Mouse (Mus musculus) layer of hippocampus, adult 8-10 months (tissue): ENCODE data around the gene Bcl2l2. TPM values are rescaled to one million over a fixed set of nuclear protein-coding genes. Genes with fewer than 3 reads are reported as not detected.

Experiments used
- DNase-seq, 2 experiments: peaks; one replicate each; pipeline ENCODE4 v3.0.0; 2022; ENCODE audit warnings: low spot score in 2 of 2
- total RNA-seq, 4 experiments: library from RNA; stranded (reverse); gene quantifications; 2 replicates each; pipeline ENCODE4 v1.2.4; 2022

Bcl2l2 gene
- 100 to 1,000 TPM; 117 to 125 (median 121) TPM for total RNA-seq

- DNase-seq, result peak in 1 of 2 experiments; percentile 60
These were observed at the start of gene Bcl2l2, which contains the start of gene Gm20521 for GRCm38 (mm10) chr14:54883154-54884021. Gene Bcl2l2 (plus strand): TSS chr14:54883377. Gene Gm20521 (plus strand): TSS chr14:54883441.

GRCm38 (mm10) chr14:54843461-54843860 is 39.7 kb upstream of the Bcl2l2 start:
- DNase-seq, result no peak

DNA sequence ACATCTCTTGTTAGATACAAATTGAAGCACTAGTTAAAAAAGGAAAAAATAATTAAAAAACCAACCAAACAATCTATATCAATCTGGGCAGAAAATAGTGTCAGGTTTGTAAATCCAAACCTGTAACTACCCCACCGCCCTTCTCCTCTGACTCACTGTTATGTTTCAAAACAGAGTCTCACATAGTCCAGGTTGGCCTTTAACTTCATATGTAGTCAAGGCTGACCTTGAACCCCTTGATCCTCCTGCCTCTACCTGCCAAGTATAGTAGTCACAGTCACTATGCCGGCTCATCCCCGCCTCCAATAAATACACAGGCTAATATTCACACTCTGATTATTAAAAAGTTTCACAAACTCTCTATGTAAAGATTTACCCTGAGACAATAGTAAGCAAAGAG is 27.5 kb upstream of the Bcl2l2 start:
- DNase-seq, result no peak

GRCm38 (mm10) chr14:54856703-54857102 is 26.5 kb upstream of the Bcl2l2 start:
- no peak for DNase-seq

GRCm38 (mm10) chr14:54857891-54858290 is 25.3 kb upstream of the Bcl2l2 start:
- no peak for DNase-seq

GRCm38 (mm10) chr14:54860511-54860910 is 22.7 kb upstream of the Bcl2l2 start:
- peak in 1 of 2 experiments; percentile 65 for DNase-seq

GRCm38 (mm10) chr14:54863501-54864312 is 19.5 kb upstream of the Bcl2l2 start:
- peak; percentile 88 to 93 for DNase-seq

DNA sequence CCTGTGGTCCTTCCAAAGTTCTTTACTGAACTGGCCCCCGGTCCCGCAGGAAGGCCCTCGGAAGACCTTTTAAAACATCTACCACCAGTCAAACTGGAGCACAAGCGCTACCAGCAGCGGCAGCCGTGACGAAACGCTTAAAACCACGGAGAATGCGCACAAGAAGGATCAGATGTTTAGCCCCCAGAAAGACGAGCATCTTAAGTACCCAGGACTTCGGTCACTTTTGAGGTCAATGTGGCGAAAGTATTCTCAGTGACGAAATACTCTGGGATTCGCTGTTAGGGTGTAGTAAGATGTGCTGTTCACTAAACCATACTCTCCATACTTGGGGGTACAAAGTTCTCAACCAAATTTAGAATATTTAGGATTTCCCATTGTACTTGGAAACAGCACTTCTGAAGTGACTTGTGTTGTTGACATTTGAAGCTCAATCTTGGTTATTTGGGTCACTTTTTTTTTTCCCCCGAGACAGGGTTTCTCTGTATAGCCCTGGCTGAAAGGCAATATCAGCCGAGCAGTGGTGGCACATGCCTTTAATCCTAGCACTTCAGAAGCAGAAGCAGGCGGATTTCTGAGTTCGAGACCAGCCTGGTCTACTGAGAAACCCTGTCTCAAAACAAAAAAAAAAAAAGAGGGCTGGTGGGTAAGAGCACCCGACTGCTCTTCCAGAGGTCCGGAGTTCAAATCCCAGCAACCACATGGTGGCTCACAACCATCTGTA is 18.7 kb upstream of the Bcl2l2 start:
- no peak for DNase-seq

DNA sequence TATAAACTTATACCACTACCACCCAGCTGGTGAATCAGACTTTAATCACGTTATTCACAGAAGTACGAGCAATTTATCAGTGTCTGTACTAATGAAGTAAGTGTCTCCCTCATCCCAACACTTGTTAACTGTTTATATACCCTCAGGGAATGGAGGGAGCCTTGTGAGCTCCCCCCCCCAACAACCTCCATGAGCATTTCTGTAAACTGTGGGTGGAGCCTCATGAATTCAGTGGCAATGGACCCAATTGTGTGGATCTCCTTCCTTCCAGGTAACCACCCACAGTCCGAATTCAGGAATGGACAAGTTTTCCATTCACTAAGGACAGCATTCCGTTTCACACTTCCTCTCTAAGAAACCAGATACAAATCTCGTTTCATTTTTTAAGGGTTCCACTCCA is 17.6 kb upstream of the Bcl2l2 start:
- no peak for DNase-seq

GRCm38 (mm10) chr14:54866268-54866667 is 16.9 kb upstream of the Bcl2l2 start:
- DNase-seq, result no peak

DNA sequence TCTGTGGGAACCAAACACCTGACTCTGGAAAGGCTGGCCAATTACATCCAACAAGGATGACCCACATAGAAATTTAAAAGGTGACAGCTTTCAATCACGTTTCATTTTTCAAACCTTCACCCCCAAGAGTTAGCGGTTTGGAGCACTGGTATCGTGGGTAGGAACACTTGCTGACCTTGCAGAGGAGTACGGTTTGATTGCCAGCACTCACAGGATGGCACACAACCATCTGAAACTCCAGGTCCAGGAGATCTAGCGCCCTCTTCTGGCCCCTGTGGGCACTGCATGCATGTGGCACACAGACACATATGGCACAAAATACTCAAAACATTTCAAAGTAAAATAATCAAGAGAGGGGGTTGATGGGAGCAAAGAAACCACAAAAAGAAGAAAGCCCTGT is 16.2 kb upstream of the Bcl2l2 start:
- no peak for DNase-seq

GRCm38 (mm10) chr14:54868026-54868425 is 15.2 kb upstream of the Bcl2l2 start:
- no peak for DNase-seq

DNA sequence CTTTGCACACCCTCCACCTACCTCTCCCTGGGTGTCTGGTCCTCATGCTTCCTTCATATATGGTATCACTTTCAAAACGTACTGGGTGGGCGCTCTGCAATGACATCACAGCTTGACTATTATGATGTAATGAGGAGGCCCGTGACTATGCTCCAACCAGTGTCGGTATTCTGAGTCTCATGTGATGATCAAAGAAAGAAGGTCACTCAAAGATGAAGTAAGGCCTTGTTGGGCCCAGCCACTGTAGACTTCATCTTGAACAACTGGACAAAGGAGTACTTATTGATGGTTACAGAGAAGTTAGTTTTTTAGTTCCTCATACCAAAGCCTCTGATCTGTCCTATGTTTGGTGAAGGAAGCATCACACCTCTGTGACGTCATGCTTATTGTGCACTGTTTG is 12.3 kb upstream of the Bcl2l2 start, which contains the start of gene Homez:
Homez (minus strand) TSS at position 101 of the 400 bp plus-strand sequence.
- no peak for DNase-seq

- DNase-seq, result no peak
These were observed 9.0 kb upstream of the Bcl2l2 start for GRCm38 (mm10) chr14:54874165-54874564.

DNA sequence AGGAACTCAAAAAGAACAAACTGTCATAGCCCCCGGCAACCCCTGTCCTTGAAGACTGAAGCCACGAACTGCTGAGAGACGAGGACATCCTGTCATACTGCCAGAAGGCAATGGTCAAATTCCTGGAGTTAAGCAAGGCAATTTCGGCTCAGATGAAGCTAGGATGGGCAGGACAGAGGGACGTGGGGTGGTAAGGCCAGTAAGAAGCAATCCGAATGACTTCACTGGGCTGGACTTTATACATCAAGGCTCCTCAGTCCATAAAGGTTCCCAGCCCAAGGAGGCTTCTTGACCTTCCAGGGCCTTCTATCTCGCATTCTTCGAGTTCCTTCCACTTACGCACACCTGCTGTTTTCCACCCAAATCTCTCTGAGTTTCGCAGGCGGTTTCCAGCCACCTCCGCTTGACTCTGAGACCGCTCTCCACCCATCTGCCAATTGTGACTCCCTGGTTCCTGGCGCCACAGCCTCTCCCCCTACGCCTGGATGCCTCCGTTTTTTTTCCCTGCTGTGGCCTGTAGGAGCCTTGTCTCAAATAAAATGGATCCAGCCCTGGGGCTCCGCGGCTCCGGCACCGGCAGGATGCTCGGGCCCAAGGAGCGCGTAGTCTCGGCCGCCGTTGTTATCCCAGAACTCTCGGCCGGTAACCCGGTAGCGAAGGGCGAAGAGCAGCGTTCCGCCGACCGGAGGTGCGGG is 7.2 kb upstream of the Bcl2l2 start:
- DNase-seq, result no peak

- peak; percentile 74 to 89 for DNase-seq
These were observed 6.6 kb upstream of the Bcl2l2 start for GRCm38 (mm10) chr14:54876539-54877047.

- DNase-seq, result peak in 1 of 2 experiments; percentile 62
These were observed 6.0 kb upstream of the Bcl2l2 start, which contains the start of gene Ppp1r3e for GRCm38 (mm10) chr14:54877048-54877715. Gene Ppp1r3e (minus strand): TSS chr14:54877550.

GRCm38 (mm10) chr14:54884022-54884712 is 990 bp downstream of the Bcl2l2 start:
- DNase-seq, result no peak

- DNase-seq, result no peak
These were observed 2.1 kb downstream of the Bcl2l2 start for GRCm38 (mm10) chr14:54885309-54885708.
